Mouse (Mus musculus) urinary bladder, postnatal 25 days (tissue): ENCODE measurements around the gene Pde8a.

Experiments
- DNase-seq: peaks from one replicate; pipeline ENCODE4 v3.0.0; 2022; ENCODE audit warnings: low spot score

The Pde8a gene

DNA sequence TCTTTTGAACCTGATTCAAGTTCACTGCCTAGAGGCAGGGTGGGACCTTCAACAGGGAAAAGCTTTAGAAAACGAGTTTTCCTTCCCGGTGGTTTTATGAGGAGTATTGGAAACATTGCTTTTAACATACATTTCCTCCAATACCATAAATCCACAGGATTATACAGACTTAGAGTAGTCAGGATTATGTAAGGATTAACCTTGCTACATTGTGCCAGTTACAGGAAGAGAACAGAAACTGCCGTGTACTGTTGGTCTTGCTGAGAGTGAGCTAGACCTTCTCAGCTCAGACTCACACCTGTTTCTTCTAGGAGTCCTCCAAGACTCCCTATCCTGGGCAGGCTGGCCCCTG is 125.1 kb downstream of the Pde8a start:
- DNase-seq, result no peak

GRCm38 (mm10) chr7:81339783-81340182 is 126.4 kb downstream of the Pde8a start:
- no peak for DNase-seq

- DNase-seq, result no peak
These were observed 128.2 kb downstream of the Pde8a start for GRCm38 (mm10) chr7:81341563-81341962.

DNA sequence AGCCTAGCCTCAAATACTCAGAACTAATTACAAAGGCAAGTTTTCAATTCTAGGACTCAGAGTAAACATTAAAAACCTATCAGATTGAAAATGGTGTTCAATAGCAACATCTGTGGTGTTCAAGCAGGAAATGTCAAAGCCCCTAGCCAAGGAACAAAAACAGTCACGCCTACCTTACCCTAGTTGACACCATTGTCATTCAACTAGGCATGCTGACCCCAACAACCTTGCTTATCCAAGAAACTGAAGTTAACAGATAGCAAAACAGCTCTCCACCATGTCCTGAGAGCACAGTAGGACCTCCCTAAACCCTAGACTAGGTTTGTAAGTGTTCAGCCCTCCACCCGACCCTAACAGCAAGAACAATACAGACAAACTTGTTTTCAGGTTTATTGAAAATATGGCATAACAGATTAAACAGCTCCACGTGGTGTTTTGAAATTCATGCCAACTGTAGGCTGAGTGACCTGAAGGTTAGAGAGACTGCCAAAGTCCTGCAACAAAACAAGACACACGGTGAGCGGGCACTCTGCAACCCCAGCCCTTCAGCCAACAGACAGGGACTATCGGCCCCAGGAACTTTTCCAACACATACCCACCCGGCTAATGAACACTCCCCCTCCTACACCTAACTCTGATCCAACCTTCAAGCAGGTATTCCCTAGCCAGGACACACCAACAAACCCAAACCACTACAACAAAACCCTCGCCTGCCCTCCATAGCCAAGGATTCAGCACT is 129.1 kb downstream of the Pde8a start:
- no peak for DNase-seq

GRCm38 (mm10) chr7:81343316-81343715 is 129.9 kb downstream of the Pde8a start:
- no peak for DNase-seq

GRCm38 (mm10) chr7:81343831-81344230 is 130.4 kb downstream of the Pde8a start:
- no peak for DNase-seq

- peak; percentile 99 for DNase-seq
These were observed 131.4 kb downstream of the Pde8a start, which contains the start of gene Rps17 for GRCm38 (mm10) chr7:81344544-81345446. TSS of gene Rps17 (minus strand) at chr7:81345254.

- DNase-seq, result no peak
These were observed 132.2 kb downstream of the Pde8a start for GRCm38 (mm10) chr7:81345447-81346170.

- DNase-seq, result no peak
These were observed 134.8 kb downstream of the Pde8a start for GRCm38 (mm10) chr7:81348206-81348605.

DNA sequence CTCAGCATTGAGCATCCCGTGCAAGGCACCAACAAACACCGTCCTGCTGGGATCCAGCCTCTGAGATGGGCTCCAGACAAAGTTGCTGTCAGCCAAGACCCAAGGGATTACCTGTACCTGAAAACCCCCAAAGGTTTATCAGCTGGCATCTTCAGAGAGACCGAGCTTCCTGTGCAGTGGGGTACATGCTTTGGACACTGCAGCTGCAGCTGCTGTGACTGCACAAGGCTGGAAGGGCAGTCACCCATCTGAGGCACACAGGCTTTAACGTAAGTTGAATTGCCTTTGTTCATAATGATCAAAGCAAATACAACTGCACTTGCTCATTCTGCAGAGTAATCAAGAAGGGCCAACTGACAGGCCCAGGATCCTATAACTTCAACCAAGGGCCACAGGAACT is 138.4 kb downstream of the Pde8a start:
- DNase-seq, result no peak

DNA sequence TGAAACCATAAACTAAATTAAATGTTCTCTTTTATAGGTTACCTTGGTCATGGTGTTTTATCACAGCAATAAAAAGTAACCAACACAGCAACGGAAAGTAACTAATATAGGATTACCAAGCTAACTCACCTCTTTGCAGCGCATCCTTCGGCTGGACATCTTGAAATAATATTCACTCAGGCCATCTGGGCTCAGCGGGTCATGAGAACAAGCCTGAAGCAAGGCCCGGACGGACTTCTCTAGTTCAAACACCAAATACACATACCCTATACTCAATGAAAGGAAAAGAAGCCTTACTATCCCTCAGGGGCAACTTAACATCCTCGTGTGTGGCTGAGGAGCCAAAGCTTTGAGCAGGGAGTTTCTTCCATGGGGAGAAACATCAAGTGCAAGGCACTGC is 142.3 kb downstream of the Pde8a start:
- DNase-seq, result no peak

DNA sequence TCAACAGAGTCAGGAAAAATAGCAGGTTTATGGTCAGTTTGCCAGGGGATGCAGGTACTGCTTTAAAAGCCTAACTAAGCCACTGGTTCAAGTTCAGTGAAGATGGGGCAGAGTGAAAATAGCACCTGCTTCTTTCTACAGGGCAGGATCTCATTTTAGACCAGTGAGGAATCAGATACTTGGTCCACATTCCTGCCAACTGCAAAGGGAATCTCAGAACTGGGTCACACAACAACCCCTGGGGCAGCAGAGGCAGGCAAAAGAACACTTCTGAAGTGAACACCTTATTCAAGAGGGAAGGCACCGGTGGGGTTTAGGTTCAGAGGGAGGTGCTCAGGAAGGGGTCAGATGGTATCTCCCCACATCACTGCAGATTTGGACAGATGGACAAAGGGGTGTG is 143.0 kb downstream of the Pde8a start:
- DNase-seq, result no peak

DNA sequence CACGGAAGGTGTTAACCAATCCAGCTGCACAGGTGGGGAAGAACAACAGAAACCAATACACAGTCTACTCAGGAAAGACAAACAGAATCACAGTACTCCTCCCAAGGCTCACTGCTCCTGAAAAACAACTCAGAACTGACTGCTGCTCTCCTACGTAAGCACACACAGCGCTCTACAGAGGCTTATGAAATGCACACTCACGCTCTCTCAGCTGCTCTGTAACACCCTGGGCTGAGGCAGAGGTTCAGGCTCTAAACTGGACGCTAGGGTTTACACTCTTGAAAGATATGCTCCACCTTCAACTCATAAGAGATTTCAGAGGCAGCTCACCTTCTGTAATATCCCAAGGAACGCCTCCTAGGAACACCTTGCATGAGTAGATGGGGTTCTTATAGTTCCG is 143.6 kb downstream of the Pde8a start:
- DNase-seq, result no peak

DNA sequence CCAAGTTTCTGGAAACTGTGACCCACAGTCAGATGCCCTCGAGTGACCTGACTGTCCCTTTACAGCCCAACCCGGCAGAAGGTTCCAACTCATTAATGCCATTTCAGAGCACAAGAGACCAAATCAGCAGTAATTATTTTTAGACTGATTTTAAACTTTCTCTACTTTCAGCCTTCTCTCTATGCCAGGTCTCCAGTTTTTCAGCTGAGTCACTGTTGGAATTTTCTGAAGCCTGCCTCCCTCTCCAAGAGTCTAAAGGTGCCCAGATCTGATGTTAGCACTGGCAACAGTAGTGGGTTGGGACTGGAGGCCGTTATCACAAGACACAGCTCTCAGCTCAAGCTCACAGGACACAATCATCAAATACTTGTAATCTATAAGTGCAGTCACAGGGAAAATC is 154.6 kb downstream of the Pde8a start:
- DNase-seq, result no peak

DNA sequence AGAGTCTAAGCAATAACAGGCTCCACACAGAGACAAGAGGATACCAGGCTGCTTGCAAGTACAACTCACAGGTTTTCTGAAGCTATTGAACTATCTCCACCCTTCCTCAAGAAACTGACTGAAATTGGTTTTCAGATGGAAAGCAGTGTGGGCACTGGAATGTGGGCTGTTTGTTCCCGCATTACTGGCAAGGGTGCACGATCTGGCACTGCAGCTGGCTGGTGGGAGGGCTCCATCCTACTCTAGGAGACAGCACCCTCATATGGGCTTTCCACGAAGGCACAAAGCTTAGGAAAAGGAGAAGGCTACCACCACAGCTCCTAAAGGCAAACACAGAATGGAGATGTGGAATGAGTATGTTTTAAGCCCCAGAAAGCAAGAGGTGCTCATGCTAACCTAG is 156.3 kb downstream of the Pde8a start:
- DNase-seq, result no peak

GRCm38 (mm10) chr7:81371811-81372210 is 158.4 kb downstream of the Pde8a start:
- no peak for DNase-seq

- no peak for DNase-seq
These were observed 159.0 kb downstream of the Pde8a start for GRCm38 (mm10) chr7:81372337-81372920.

GRCm38 (mm10) chr7:81379363-81379762 is 166.0 kb downstream of the Pde8a start:
- no peak for DNase-seq
